Mouse (Mus musculus) bone marrow macrophage, adult 2 months (primary cell): ENCODE measurements around the gene Lgi1. TPM values are rescaled to one million over a fixed set of nuclear protein-coding genes. Genes with fewer than 3 reads are reported as not detected.

Source experiments
- H3K27ac ChIP-seq: 2 replicates; pipeline ENCODE4 v1.5.1; 2012; ENCODE audit warnings: low read depth, low read length; ENCODE audit not compliant: insufficient read depth
- H3K4me1 ChIP-seq: 2 replicates; pipeline ENCODE4 v1.6.1; 2012; ENCODE audit warnings: low read length; ENCODE audit not compliant: control insufficient read depth, insufficient read depth
- H3K4me3 ChIP-seq: 2 replicates; pipeline ENCODE4 v1.5.1; 2012; ENCODE audit warnings: mild to moderate bottlenecking, low read length, moderate library complexity; ENCODE audit not compliant: insufficient read depth
- CTCF ChIP-seq: IDR thresholded peaks from 2 replicates; pipeline ENCODE4 v1.5.1; 2012; ENCODE audit warnings: low read depth, mild to moderate bottlenecking, low read length, moderate library complexity
- POLR2A ChIP-seq: IDR thresholded peaks from 2 replicates; pipeline ENCODE4 v1.6.1; 2012; ENCODE audit warnings: mild to moderate bottlenecking, low read depth, low read length, borderline replicate concordance
- polyA plus RNA-seq: library from polyadenylated mRNA; stranded (reverse); fragments of >200 nt; gene quantifications from 2 replicates; pipeline ENCODE4 v1.2.4, GENCODE M21; 2012; ENCODE audit not compliant: missing spikeins, insufficient read depth, insufficient read length

Lgi1 gene
- polyA plus RNA-seq, 1 experiment, result 3.0 TPM

- TF ChIP-seq CTCF (no peak), POLR2A (no peak)
- Histone ChIP-seq H3K4me3 (no peak overlapping the region), H3K27ac (no peak overlapping the region), H3K4me1 (no peaks in the 10 kb centered on the region)
These were observed 24.2 kb downstream of the Lgi1 start for GRCm38 (mm10) chr19:38288556-38288955.

GRCm38 (mm10) chr19:38291432-38291831 is 27.1 kb downstream of the Lgi1 start:
- Histone ChIP-seq H3K4me1 (no peaks in the 10 kb centered on the region), H3K4me3 (no peak overlapping the region), H3K27ac (no peak overlapping the region)
- TF ChIP-seq POLR2A (no peak), CTCF (no peak)

GRCm38 (mm10) chr19:38298018-38298626 is 33.8 kb downstream of the Lgi1 start:
- Histone ChIP-seq H3K27ac (no peak overlapping the region), H3K4me3 (no peak overlapping the region), H3K4me1 (no peaks in the 10 kb centered on the region)
- TF ChIP-seq POLR2A, result no peak

GRCm38 (mm10) chr19:38308116-38308515 is 43.8 kb downstream of the Lgi1 start:
- no peak overlapping the region for H3K27ac ChIP-seq
- H3K4me3 ChIP-seq, result no peak overlapping the region
- no peak for TF ChIP-seq POLR2A
- no peak for TF ChIP-seq CTCF
- H3K4me1 ChIP-seq, result no peaks in the 10 kb centered on the region

- Histone ChIP-seq H3K4me3 (no peak overlapping the region), H3K4me1 (no peaks in the 10 kb centered on the region), H3K27ac (no peak overlapping the region)
- TF ChIP-seq CTCF (no peak), POLR2A (no peak)
These were observed 50.8 kb downstream of the Lgi1 start for GRCm38 (mm10) chr19:38315099-38315498.

- Histone ChIP-seq H3K4me3 (no peak overlapping the region), H3K27ac (no peak overlapping the region), H3K4me1 (no peaks in the 10 kb centered on the region)
- TF ChIP-seq POLR2A, result no peak
- TF ChIP-seq CTCF, result no peak
These were observed 52.4 kb downstream of the Lgi1 start for GRCm38 (mm10) chr19:38316602-38317313.

- no peak overlapping the region for H3K27ac ChIP-seq
These were observed 54.0 kb downstream of the Lgi1 start for GRCm38 (mm10) chr19:38318308-38318707.

GRCm38 (mm10) chr19:38319168-38319567 is 54.8 kb downstream of the Lgi1 start:
- TF ChIP-seq CTCF (no peak), POLR2A (no peak)
- Histone ChIP-seq H3K4me1 (no peaks in the 10 kb centered on the region), H3K4me3 (no peak overlapping the region), H3K27ac (no peak overlapping the region)

More at GRCm38 (mm10) chr19:38318308-38318707, 54.0 kb downstream of the Lgi1 start:
- TF ChIP-seq POLR2A (no peak), CTCF (no peak)
- H3K4me1 ChIP-seq, result no peaks in the 10 kb centered on the region
- no peak overlapping the region for H3K4me3 ChIP-seq

- TF ChIP-seq CTCF, result no peak
- TF ChIP-seq POLR2A, result no peak
- no peak overlapping the region for H3K27ac ChIP-seq
- H3K4me3 ChIP-seq, result no peak overlapping the region
- H3K4me1 ChIP-seq, result no peaks in the 10 kb centered on the region
These were observed 56.4 kb downstream of the Lgi1 start for GRCm38 (mm10) chr19:38320651-38321188.

- no peak for TF ChIP-seq POLR2A
- no peak for TF ChIP-seq CTCF
- no peaks in the 10 kb centered on the region for H3K4me1 ChIP-seq
- no peak overlapping the region for H3K27ac ChIP-seq
- H3K4me3 ChIP-seq, result no peak overlapping the region
These were observed 59.4 kb downstream of the Lgi1 start for GRCm38 (mm10) chr19:38323726-38324125.
